Mouse (Mus musculus) megakaryocyte, embryonic 14.5 days (primary cell): ENCODE measurements around the gene Fnbp4.

ENCODE experiments used
- FLI1 ChIP-seq: IDR thresholded peaks from 2 replicates; pipeline ENCODE4 v1.6.1; 2012; ENCODE audit warnings: low read length, inconsistent platforms, mixed read lengths
- GATA1 ChIP-seq: IDR thresholded peaks from 3 replicates; pipeline ENCODE4 v1.6.1; 2012; ENCODE audit warnings: mixed read lengths, low read length, inconsistent platforms, borderline replicate concordance

- TF ChIP-seq GATA1 (no peak), FLI1 (no peak)
These were observed 2.0 kb downstream of the Fnbp4 start for GRCm38 (mm10) chr2:90747131-90747530.
